Mouse (Mus musculus) liver, adult 2 months (tissue): ENCODE results near the gene Gm128. TPM values are rescaled to one million over a fixed set of nuclear protein-coding genes. Genes with fewer than 3 reads are reported as not detected.

Source experiments
- DNase-seq: peaks from one replicate; pipeline ENCODE4 v3.0.0-alpha.2; 2011; ENCODE audit warnings: low read depth, low spot score; ENCODE audit errors: extremely low read depth
- H3K27ac ChIP-seq: fragments of 200-500 bp; replicated peaks from 2 replicates; pipeline ENCODE4 v1.5.1; 2012; ENCODE audit warnings: low read depth, mild to moderate bottlenecking, control low read depth, inconsistent platforms, low read length; ENCODE audit not compliant: insufficient read depth
- H3K27me3 ChIP-seq: fragments of 200-500 bp; 2 replicates; pipeline ENCODE4 v1.6.1; 2012; ENCODE audit warnings: mild to moderate bottlenecking, moderate library complexity, low read length, inconsistent platforms; ENCODE audit not compliant: control insufficient read depth, insufficient read depth
- H3K36me3 ChIP-seq: fragments of 200-500 bp; 2 replicates; pipeline ENCODE4 v1.6.1; 2012; ENCODE audit warnings: low read length, inconsistent platforms; ENCODE audit not compliant: control insufficient read depth, insufficient read depth
- H3K4me1 ChIP-seq: fragments of 200-500 bp; 2 replicates; pipeline ENCODE4 v1.6.1; 2011; ENCODE audit warnings: low read length; ENCODE audit not compliant: control insufficient read depth, insufficient read depth
- H3K4me3 ChIP-seq: fragments of 200-500 bp; 2 replicates; pipeline ENCODE4 v1.5.1; 2011; ENCODE audit warnings: low read depth, mild to moderate bottlenecking, control low read depth, low read length, moderate library complexity; ENCODE audit not compliant: insufficient read depth
- H3K79me2 ChIP-seq: fragments of 200-500 bp; 2 replicates; pipeline ENCODE4 v1.6.1; 2012; ENCODE audit warnings: inconsistent platforms, mild to moderate bottlenecking, low read length, moderate library complexity; ENCODE audit not compliant: control insufficient read depth, insufficient read depth
- H3K9ac ChIP-seq: fragments of 200-500 bp; 2 replicates; pipeline ENCODE4 v1.6.1; 2012; ENCODE audit warnings: low read depth, mild to moderate bottlenecking, control low read depth, inconsistent platforms, low read length
- CTCF ChIP-seq: fragments of 200-500 bp; IDR thresholded peaks from 2 replicates; pipeline ENCODE4 v1.5.1; 2011; ENCODE audit warnings: low read depth, low read length, control low read depth
- POLR2A ChIP-seq: fragments of 200-500 bp; IDR thresholded peaks from 2 replicates; pipeline ENCODE4 v1.6.1; 2011; ENCODE audit warnings: low read length, control low read depth; ENCODE audit not compliant: insufficient read depth; ENCODE audit errors: extremely low read depth
- WGBS: fragments of 180-500 bp; shearing (Covaris S2); methylation state at CpG from one replicate; pipeline ENCODE4 v1.1.7; 2018; 5-methylcytosine and 5-hydroxymethylcytosine counted together
- polyA plus RNA-seq: library from polyadenylated mRNA; depleted of rRNA; stranded (reverse); fragments of >200 nt; gene quantifications from 2 replicates; pipeline ENCODE4 v1.2.3, GENCODE M21; 2012
- total RNA-seq: library from RNA; depleted of rRNA; stranded (reverse); fragments of >200 nt; gene quantifications from 2 replicates; pipeline ENCODE4 v1.2.3, GENCODE M21; 2014

The Gm128 gene
- total and polyA plus RNA-seq, 2 experiments = 0.09 TPM; not detected in 1

GRCm38 (mm10) chr3:95266052-95266451, 24.7 kb upstream of the Gm128 start:
- DNase-seq = no peak
- H3K79me2 ChIP-seq = 0 out of 2 replicates have a peak, but pooled peaks cover 4% of the 10 kb centered on the region
- no peak for TF ChIP-seq POLR2A
- no peak for TF ChIP-seq CTCF
- no peak overlapping the region for H3K4me3 ChIP-seq
- peaks cover 14% of the 10 kb centered on the region for H3K4me1 ChIP-seq
- H3K36me3 ChIP-seq = peaks cover 15% of the 10 kb centered on the region
- 98% methylated on average over 3 of the region's 3 CpGs for WGBS
- H3K9ac ChIP-seq = no peak overlapping the region
- no peak overlapping the region for H3K27ac ChIP-seq
- no peaks in the 10 kb centered on the region for H3K27me3 ChIP-seq

GRCm38 (mm10) chr3:95264724-95265123, 23.3 kb upstream of the Gm128 start:
- H3K9ac ChIP-seq = no peak overlapping the region
- DNase-seq = no peak
- peaks cover 19% of the 10 kb centered on the region for H3K36me3 ChIP-seq
- H3K4me3 ChIP-seq = no peak overlapping the region
- H3K27me3 ChIP-seq = no peaks in the 10 kb centered on the region
- peaks cover 10% of the 10 kb centered on the region for H3K4me1 ChIP-seq
- H3K79me2 ChIP-seq = no peaks in the 10 kb centered on the region
- no peak for TF ChIP-seq POLR2A
- no peak for TF ChIP-seq CTCF
- H3K27ac ChIP-seq = no peak overlapping the region
- WGBS = 89% methylated on average over 1 of the region's 1 CpGs

GRCm38 (mm10) chr3:95263089-95263739, 21.8 kb upstream of the Gm128 start:
- H3K27ac ChIP-seq = peak overlapping the region; percentile 48
- H3K36me3 ChIP-seq = peaks cover 29% of the 10 kb centered on the region
- no peak overlapping the region for H3K4me3 ChIP-seq
- H3K9ac ChIP-seq = peak overlapping the region; percentile 22
- WGBS = 30% methylated on average over 11 of the region's 11 CpGs
- peak; percentile 87 for DNase-seq
- TF ChIP-seq CTCF (peak; percentile 87), POLR2A (no peak)
- H3K27me3 ChIP-seq = no peaks in the 10 kb centered on the region
- H3K4me1 ChIP-seq = peaks cover 10% of the 10 kb centered on the region
- H3K79me2 ChIP-seq = no peaks in the 10 kb centered on the region

GRCm38 (mm10) chr3:95261975-95262374, 20.6 kb upstream of the Gm128 start:
- no peaks in the 10 kb centered on the region for H3K79me2 ChIP-seq
- no peaks in the 10 kb centered on the region for H3K27me3 ChIP-seq
- no peak overlapping the region for H3K9ac ChIP-seq
- WGBS = 94% methylated on average over 4 of the region's 4 CpGs
- H3K4me1 ChIP-seq = peaks cover 7% of the 10 kb centered on the region
- H3K4me3 ChIP-seq = no peak overlapping the region
- no peak for DNase-seq
- H3K27ac ChIP-seq = no peak overlapping the region
- TF ChIP-seq POLR2A (no peak), CTCF (no peak)
- peaks cover 38% of the 10 kb centered on the region for H3K36me3 ChIP-seq

GRCm38 (mm10) chr3:95256931-95257330, 15.5 kb upstream of the Gm128 start:
- no peaks in the 10 kb centered on the region for H3K27me3 ChIP-seq
- H3K79me2 ChIP-seq = no peaks in the 10 kb centered on the region
- H3K27ac ChIP-seq = no peak overlapping the region
- DNase-seq = no peak
- TF ChIP-seq POLR2A (no peak), CTCF (no peak)
- H3K4me3 ChIP-seq = no peak overlapping the region
- H3K4me1 ChIP-seq = no peaks in the 10 kb centered on the region
- no peak overlapping the region for H3K9ac ChIP-seq
- peaks cover 40% of the 10 kb centered on the region for H3K36me3 ChIP-seq
- 82% methylated on average over 5 of the region's 5 CpGs for WGBS

- no peak for DNase-seq
These were observed 9.5 kb upstream of the Gm128 start, which contains the start of gene Bnipl for GRCm38 (mm10) chr3:95250783-95251424. Gene Bnipl (minus strand): TSS chr3:95251193.

More at GRCm38 (mm10) chr3:95250783-95251424, 9.5 kb upstream of the Gm128 start, which contains the start of gene Bnipl:
- Histone ChIP-seq H3K79me2 (no peaks in the 10 kb centered on the region), H3K9ac (no peak within 1 kb of the TSS), H3K27ac (no peak within 1 kb of the TSS), H3K4me1 (no peaks in the 10 kb centered on the region), H3K36me3 (peaks cover 4% of the 10 kb centered on the region; the same call in 1 of the 2 replicates), H3K4me3 (no peak within 1 kb of the TSS), H3K27me3 (no peaks in the 10 kb centered on the region)
- WGBS = 80% methylated on average over 7 of the region's 7 CpGs
- TF ChIP-seq CTCF (no peak), POLR2A (no peak)
